Mouse (Mus musculus): ENCODE data around the gene Specc1l. TPM values are rescaled to one million over a fixed set of nuclear protein-coding genes. Genes with fewer than 3 reads are reported as not detected.
"Not testable (repeated sequence)": the region's sequence is repeated elsewhere in the genome, so short reads cannot be mapped to it uniquely, and the experiment has no call there.

Specc1l gene
- total RNA-seq, 2 experiments from 2014 or later = 25.5 to 36.3 TPM

DNA sequence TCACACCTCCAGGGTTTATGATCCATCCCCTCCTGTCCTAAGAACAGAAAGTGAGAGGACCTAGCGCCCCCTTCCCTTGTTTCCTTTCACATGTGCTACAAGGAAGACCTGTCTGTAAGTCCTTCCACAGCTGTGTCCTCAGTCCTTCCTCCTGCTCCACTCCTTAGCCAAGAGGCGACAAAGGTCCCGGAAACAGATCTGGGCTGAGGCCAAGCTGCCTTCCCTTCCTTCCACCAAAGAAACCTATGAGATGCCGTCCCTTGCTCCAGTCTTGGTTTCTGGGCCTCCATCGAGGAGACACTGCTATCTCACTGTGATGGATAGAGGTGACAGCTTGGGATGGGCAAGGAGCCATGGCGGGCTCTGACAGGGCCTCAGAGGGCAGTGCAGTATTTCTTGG lies 123.2 kb downstream of the Specc1l start:
- ATAC-seq (replicated peaks; ENCODE audit: low FRiP score, low TSS enrichment, poor library complexity, severe bottlenecking) = no peak

DNA sequence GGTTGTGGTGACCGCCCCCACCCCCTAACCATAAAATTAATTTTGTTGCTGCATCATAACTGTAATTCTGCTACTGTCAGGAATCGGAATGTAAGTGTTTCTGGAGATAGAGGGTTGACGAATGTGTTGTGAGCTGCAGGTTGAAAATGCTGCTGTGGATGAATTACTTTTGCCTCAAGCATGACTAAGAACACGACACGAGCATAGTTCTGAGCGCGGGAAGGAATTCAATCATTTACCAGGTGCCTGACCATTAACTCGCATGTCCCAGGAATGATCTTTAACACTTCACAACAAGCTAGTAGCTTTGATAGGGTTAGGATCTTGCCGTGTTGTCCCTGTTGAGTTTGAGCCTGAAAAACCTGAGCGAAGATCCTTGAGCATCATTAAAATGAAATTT lies 125.4 kb downstream of the Specc1l start:
- ATAC-seq (replicated peaks; ENCODE audit: low FRiP score, low TSS enrichment, poor library complexity, severe bottlenecking) = no peak

DNA sequence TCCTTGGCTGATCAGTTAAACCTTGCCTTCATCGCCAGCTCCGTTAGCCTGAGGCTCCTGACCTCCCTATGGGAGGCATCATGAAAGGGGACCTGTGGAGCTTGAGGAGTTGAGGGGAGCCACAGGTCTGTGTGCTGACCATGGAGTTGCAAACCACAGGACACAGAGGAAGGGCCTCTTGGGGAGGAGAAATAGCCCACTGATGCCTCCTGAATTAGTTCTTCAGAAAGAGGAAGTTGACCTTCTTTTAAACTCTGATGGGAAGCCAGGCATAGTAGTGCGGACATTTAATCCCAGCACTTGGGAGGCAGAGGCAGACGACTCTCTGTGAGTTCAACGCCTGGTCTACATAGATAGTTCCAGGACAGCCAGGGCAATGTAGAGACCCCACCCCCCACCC lies 127.0 kb downstream of the Specc1l start:
- ATAC-seq (replicated peaks; ENCODE audit: low FRiP score, low TSS enrichment, poor library complexity, severe bottlenecking) = no peak

DNA sequence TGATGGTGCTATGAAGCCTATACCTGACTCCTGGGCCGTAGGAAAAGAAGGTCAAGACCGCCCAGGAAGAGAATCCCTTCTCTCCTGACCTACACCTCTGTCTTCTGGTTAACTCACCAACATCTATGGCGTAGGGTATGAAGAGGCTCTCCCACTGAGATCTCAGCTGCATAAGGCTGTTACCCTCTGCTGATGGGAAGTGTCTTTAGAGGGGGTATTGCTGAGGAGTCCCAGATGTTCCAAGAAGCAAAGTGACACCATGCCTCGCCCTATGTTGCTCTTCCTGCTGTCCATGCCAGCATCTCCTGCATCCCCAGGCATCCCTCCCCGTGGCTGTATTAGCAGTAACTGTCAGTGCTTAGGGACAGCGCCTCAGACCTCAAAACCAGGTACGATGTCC lies 127.5 kb downstream of the Specc1l start:
- no peak for ATAC-seq (replicated peaks; ENCODE audit: low FRiP score, low TSS enrichment, poor library complexity, severe bottlenecking)

DNA sequence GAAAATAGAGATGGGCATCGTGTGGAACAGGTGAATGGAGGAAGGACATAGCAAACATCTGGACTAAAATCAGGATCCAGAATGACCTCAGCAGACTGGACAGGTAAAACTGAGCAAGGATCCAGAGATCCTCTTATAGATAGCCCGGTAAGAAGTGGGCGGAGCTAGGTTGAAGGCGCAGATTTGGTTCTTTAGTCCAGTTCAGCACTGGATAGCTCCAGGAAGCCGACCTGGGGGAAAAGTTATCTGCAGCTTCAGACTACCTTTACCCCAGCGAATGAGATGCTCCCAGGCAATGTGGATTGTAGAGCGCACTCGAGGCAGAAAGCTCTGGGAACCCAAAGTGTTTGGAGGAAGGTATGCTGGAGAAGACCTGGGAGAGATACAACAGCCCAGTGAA lies 130.1 kb downstream of the Specc1l start:
- ATAC-seq (replicated peaks; ENCODE audit: low FRiP score, low TSS enrichment, poor library complexity, severe bottlenecking) = no peak

DNA sequence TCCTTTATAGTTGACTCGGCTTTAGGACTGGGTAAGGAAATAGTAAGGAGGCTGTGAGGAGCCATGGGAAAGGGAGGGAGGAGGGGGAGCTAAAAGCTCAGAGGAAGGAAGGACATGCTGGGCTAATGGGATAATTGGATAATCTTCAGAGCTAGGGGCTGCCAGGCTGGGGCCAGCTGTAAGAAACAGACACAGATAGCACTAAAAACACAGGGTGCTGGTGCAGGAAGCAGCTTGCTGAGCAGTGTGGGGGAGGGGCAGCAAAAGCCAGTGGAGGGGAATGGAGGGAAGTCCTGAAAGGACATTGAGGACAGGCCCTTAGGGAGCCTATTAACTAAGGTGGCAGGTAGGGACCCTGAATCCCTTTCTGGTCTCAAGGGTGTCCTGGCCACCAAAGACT lies 132.7 kb downstream of the Specc1l start:
- not testable (repeated sequence) for ATAC-seq (replicated peaks; ENCODE audit: low FRiP score, low TSS enrichment, poor library complexity, severe bottlenecking)

DNA sequence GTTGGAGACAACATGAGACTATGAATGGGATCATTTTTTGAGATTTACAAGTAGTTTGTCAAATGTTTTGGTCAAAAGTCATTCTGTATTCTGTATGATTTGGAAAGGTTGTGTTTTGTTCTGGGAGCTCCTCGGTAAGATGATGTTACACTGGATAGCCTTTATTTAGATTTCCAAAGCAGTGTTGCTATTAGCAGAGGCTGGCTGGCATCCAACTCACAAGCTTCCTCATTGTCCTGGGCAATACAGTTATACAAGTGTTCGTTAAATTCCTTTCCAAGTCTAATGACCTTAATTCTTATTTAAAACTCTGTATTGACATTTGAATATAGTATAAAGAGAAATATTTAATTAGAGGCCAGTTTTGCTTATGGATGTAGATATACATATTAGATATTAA lies 133.4 kb downstream of the Specc1l start:
- ATAC-seq (replicated peaks; ENCODE audit: low FRiP score, low TSS enrichment, poor library complexity, severe bottlenecking) = no peak

DNA sequence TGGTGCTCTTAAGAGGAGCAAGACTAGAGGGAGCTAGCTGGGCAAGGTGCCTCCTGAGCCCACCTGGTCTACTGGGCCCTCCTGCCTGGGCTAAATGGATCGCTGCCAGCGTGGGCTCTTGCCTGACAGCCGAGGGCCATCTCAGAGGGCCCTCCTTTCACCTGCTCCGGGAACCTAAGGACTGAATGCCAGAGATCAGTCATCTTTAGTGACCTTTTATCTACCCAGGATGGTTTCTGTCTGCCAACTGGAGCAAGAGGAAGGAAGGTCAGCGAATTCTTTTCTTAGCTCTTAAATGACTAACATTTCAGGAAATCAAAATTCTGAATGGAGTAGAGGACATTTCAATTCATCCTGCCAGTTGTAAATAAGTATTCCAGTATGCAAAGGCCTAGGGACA lies 138.7 kb downstream of the Specc1l start:
- no peak for ATAC-seq (replicated peaks; ENCODE audit: low FRiP score, low TSS enrichment, poor library complexity, severe bottlenecking)

DNA sequence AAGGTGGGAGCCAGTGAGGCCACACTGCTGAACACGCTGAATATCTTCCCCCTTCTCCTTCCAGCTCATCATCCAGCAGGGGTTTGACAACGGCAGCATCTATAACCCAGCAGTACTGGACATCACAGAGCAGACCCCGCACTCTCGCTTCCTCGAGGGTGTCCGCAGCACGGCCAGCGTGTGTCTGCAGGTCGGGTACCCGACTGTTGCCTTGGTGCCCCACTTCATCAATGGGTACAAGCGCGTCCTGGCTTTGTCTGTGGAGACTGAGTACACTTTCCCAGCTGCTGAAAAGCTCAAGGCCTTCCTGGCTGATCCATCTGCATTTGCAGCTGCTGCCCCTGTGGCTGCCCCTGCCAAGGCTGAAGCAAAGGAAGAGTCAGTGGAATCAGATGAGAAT lies 140.7 kb downstream of the Specc1l start:
- ATAC-seq (replicated peaks; ENCODE audit: low FRiP score, low TSS enrichment, poor library complexity, severe bottlenecking) = no peak

DNA sequence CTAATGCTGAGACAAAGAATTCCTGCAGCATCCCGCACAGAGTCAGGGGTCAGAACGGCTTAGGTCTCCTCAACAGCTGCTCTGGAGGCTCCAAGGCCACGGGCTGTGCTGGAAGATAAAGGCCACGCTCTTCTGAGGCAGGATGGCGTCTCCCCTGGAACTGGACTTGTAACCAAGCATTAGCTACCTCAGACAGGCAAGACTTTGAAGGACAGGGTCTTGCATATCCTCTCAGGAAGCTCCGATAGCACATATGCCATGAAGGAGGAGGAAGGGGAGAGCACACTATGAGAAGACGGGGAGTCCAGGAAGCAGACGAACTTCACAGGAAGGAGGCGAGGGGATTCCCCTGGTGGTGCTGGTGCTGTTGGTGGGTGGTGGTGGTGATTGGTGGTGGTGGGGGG lies 142.0 kb downstream of the Specc1l start:
- ATAC-seq (replicated peaks; ENCODE audit: low FRiP score, low TSS enrichment, poor library complexity, severe bottlenecking) = not testable (repeated sequence)

DNA sequence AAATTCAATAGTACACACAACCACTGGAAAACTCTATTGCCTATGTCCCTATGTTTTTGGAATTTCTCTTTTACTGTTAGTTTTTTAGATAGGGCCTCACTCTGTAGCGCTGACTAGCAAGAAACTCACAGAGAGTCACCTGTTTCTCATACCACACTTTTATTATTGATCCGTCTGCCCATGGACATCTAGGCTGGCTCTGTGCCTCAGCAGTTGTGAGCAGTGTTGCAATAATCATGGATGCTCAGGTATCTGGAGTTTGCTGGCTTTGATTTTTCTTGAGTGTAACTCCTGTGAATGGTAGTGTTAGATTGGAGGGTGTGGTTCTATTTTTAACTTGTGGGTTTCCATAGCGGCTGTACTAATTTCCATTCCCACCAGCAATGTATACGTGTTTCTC lies 143.5 kb downstream of the Specc1l start:
- ATAC-seq (replicated peaks; ENCODE audit: low FRiP score, low TSS enrichment, poor library complexity, severe bottlenecking) = no peak

Other genes starting within 250 kb of the Specc1l start
- gene Gnaz, start 244.9 kb upstream of the Specc1l start, total RNA-seq (2014; fragmentation: Nextera tagmentation) = 0.96 TPM in 1 of 2 replicates, not detected in the other
- 2.1 TPM in 1 of 2 replicates, not detected in the other for gene Gnaz, start 244.9 kb upstream of the Specc1l start, total RNA-seq (2017)
- not detected in 2 replicates for gene Rsph14, start 179.5 kb upstream of the Specc1l start, total RNA-seq (2014; fragmentation: Nextera tagmentation)
- not detected in 2 replicates for gene Rsph14, start 179.5 kb upstream of the Specc1l start, total RNA-seq (2017)
- gene Rab36, start 175.0 kb upstream of the Specc1l start, total RNA-seq (2014; fragmentation: Nextera tagmentation) = not detected in 2 replicates
- gene Rab36, start 175.0 kb upstream of the Specc1l start, total RNA-seq (2017) = not detected in 2 replicates
- 4.0 and 5.5 TPM in 2 replicates for gene Bcr, start 151.5 kb upstream of the Specc1l start, total RNA-seq (2014; fragmentation: Nextera tagmentation)
- gene Bcr, start 151.5 kb upstream of the Specc1l start, total RNA-seq (2017) = 1.4 and 6.9 TPM in 2 replicates
- 0.09 and 0.67 TPM in 2 replicates for gene Adora2a, start 104.8 kb downstream of the Specc1l start, total RNA-seq (2014; fragmentation: Nextera tagmentation)
- 0.28 and 0.88 TPM in 2 replicates for gene Adora2a, start 104.8 kb downstream of the Specc1l start, total RNA-seq (2017)
- gene Upb1, start 189.0 kb downstream of the Specc1l start, total RNA-seq (2014; fragmentation: Nextera tagmentation) = not detected in 2 replicates
- gene Upb1, start 189.0 kb downstream of the Specc1l start, total RNA-seq (2017) = 0.19 and 0.50 TPM in 2 replicates

All from megakaryocyte-erythroid progenitor cell, adult 5-6 weeks (primary cell).